Mouse (Mus musculus) adrenal gland, adult 18-20 months (tissue): ENCODE results near the gene Prr36. TPM values are rescaled to one million over a fixed set of nuclear protein-coding genes. Genes with fewer than 3 reads are reported as not detected.
"Not testable (repeated sequence)": the region's sequence is repeated elsewhere in the genome, so short reads cannot be mapped to it uniquely, and the experiment has no call there.

ENCODE experiments used
- DNase-seq, 2 experiments: peaks; one replicate each; pipeline ENCODE4 v3.0.0; 2021 to 2022; ENCODE audit warnings: low spot score in 2 of 2
- long read RNA-seq, 2 experiments: library from polyadenylated mRNA; stranded (forward); transcript quantifications; one replicate each; pipeline ENCODE4 v2.0.0; 2021
- total RNA-seq, 2 experiments: library from RNA; stranded (reverse); gene quantifications; 1 replicate in 1 of 2; 2 replicates in 1 of 2; pipeline ENCODE4 v1.2.3; 2021

Gene Prr36
- total RNA-seq, result 1 to 10 TPM; 3.5 to 6.1 TPM
- long read RNA-seq, experiment 1, partial matches to known transcripts, result 2 of 2 reads
- long read RNA-seq, experiment 1, other reads (novel, unspliced or antisense), result 0 of 2 reads
- long read RNA-seq, experiment 2, partial matches to known transcripts, result 3 of 3 reads
- long read RNA-seq, experiment 2, other reads (novel, unspliced or antisense), result 0 of 3 reads

DNA sequence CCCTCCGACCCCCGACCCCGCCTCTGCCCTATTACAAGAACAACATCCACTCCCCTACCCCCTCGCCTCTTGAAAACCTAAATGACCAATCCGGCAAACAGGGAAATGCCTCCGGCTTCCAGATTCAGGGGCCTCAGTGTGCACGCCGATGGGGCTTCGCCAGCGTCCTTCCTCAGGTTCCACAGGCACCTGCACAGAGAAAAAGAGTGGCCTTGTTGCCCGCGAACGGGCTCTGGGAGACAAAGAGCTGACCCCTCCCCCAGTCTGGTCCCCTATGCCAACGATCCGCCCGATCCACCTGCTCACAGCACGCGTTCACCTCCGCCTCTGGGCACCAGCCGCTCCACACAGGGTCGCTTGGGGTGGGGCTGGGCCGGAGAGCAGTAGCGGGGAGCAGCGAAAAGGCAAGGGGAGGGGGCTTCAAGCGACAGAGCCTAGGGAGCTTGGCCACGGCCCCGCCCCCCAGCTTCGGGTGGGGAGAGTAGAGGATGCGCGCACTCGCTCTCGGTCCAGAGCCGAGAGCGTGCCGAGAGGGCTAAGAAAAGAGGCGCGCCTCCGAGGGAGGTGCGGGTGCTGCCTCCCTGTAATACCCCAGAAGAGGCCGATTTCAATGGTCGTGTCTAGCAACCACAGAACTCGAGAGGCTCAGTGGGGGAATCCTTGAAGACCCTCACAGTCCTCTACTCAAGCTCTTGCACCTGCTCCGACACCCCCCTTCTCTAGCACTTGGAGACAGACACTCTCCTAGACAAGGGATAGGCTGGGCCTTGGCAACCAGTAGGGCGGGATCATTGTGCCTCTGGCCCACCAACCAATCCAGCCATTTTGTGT, at the start of gene Prr36:
Gene Prr36 (minus strand): TSS at position 669 of the 831 bp plus-strand sequence.
- DNase-seq, result no peak

DNA sequence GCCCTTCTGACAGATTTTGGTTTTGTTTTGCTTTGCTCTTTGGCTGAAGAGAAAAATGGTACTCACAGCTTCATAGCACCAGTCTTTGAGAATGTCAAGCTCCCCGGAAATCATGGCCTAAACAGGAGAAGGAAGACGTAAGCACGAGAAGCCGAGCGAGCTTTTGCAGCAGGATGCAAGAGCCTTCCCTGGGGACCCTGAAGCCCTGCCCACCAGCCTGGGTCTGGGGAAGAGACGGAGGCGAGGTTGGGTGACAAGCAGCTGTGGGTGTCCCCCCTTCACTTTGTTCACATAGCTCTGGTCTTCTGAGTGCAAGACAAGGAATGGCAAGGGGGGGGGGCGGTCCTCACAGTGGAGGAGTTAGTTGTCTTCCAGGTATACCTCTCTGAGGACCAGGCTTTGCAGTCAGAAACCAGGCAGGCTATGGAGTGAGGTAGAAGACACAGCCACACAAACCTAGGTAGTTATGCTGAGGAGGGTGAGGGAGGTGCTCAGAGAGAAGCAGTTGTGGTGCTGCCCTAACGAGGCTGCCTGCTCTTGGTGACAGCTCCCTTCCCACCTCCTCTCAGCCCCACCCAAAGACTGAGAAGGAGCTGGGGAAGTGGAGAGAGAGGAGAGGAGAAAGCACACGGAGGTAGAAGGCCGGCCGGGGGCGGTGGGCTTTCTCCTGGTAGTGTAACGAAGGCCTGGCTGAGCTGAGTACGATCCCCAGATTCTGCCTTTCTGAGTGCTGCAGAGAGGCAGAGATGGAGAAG, 48.1 kb upstream of the Prr36 start:
- DNase-seq, result no peak

GRCm38 (mm10) chr8:4263105-4263791, 46.0 kb upstream of the Prr36 start:
- no peak for DNase-seq

GRCm38 (mm10) chr8:4259805-4260170, 42.5 kb upstream of the Prr36 start:
- no peak for DNase-seq

- DNase-seq, result peak; percentile 98
Observed at GRCm38 (mm10) chr8:4259125-4259804, 42.0 kb upstream of the Prr36 start, which contains the start of gene Ctxn1. Ctxn1 (minus strand) TSS chr8:4259274.

DNA sequence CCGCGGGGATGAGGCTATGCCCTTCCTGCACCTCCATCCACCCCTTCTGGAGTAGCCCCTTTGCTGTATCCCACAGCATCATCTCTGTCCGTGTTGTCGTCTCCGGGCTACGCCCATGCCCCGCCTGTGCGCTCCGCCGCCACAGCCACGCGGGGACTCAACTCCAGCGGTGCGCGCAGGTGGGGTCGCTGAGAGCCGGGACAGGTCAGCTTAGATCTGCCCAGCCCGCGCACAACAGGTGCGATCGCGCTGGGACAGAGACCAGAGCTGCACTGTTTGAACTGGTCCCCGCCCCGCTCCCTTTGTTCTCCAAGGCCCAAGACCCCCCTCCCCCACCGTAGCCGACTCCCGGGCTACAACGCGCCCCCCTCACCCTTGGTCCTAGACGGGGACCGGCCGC, 41.4 kb upstream of the Prr36 start:
- DNase-seq, result no peak

DNA sequence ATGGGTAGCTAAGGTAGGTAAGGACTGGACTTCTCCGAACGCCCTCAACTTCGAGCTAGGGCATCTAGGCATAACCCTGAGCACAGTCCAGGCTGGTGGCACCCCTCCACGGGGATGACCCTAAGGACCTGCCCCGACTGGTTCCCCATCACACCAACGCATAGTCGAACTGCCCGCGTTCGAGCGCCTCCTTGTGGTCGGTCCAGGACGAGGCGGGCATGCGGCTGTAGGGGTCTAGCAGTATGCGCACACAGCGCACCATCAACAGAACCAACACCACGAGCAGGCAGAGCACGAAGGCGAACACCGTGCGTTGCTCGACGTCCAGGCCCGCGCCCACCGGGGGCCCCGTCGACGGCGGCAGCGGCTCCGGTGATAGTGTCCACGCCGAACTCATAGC, 41.0 kb upstream of the Prr36 start:
- peak; percentile 67 to 73 for DNase-seq

DNA sequence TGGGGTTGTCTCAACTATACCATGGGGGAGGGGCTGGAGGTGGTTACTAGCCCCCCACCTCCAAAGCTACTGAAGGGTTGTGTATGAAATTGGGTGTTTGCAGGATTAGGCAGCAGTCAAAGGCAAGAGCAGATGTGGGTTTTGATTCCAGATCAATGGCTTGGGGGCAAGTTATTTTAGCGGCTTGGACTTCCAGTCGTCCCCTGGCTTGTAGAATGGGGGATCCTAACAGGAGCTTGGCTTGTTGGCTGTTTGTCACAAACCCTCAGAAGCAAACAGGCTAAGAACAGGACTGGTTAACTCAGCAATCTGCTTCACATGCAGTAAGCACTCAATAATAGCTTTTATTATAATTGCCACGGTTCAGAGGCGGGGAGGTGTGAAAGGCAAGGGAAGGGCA, 40.1 kb upstream of the Prr36 start:
- DNase-seq, result no peak

DNA sequence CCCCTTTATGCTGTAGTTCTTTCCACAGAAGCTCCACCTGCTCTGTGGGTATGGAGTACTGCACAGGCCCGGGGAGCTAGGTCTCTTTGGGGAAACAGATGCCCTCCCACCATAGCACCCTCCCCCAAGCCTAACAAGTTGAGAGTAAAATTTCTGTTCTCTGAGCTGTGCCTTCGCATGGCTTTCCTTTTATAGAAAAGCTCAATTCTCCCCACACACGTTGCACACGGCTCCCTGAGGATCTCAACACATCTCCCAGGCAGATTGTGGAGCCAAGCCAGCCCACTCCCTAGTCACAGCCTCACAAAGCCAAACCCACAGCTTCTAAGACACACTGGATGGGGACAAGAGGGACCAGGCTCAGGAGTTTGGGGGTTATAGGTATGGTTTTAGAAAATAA, 39.7 kb upstream of the Prr36 start:
- no peak for DNase-seq

GRCm38 (mm10) chr8:4255471-4255870, 38.2 kb upstream of the Prr36 start:
- DNase-seq, result not testable (repeated sequence)

GRCm38 (mm10) chr8:4254001-4254400, 36.7 kb upstream of the Prr36 start:
- no peak for DNase-seq

DNA sequence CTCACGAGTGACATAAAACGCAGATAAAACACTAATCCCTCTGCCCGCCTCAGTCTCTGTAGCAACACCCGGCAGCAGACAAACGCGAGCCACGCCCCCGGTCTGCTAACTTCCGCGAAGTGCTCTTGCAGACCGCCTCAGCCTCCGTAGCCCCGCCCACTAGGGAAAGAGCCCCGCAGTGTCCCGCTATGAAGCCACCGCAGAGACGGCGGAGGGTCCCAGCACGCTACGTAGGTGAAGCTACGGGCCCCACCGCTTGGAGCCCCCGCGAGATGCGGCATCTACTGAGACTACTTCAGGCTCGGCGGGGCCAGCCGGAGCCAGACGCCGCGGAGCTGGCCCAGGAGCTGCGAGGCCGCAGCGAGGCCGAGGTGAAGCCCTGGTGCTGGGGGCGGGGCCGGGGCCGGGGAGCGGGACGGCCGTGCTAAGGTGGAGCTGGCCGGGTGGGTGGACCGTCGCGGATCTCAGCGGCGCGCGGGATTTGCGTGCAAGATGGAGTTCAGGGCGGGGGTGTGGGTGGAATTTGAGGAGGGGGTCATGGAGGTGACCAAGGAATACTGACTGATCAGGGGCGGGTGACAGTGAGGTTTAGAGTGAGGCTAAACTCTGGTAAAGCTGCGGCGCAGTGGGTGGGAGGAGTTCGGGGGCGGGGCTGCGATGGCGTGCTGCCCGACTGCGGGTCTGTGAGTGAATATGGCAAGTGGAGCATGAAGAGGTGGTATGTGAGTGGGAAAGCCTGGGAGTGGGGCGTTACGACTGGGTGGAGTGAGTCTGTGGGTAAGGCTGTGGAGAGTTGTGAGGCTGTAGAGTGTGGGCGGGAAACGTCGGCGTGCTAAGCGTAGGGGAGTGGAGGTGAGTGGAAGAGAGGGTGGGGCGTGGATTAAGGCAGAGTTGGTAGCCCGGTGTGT, 35.9 kb upstream of the Prr36 start, which contains the start of gene Snapc2:
Gene Snapc2 (plus strand): TSS at position 147 of the 908 bp plus-strand sequence.
- peak; percentile 96 for DNase-seq

- no peak for DNase-seq
Observed at GRCm38 (mm10) chr8:4252116-4252760, 35.0 kb upstream of the Prr36 start.

GRCm38 (mm10) chr8:4250306-4250970, 33.2 kb upstream of the Prr36 start:
- DNase-seq, result peak; percentile 86 to 87

- DNase-seq, result peak in 1 of 2 experiments; percentile 33
Observed at GRCm38 (mm10) chr8:4249213-4249612, 32.0 kb upstream of the Prr36 start.

- peak in 1 of 2 experiments; percentile 37 for DNase-seq
Observed at GRCm38 (mm10) chr8:4247951-4248540, 30.8 kb upstream of the Prr36 start, which contains the start of gene Tgfbr3l. Tgfbr3l (plus strand) TSS chr8:4248214.

DNA sequence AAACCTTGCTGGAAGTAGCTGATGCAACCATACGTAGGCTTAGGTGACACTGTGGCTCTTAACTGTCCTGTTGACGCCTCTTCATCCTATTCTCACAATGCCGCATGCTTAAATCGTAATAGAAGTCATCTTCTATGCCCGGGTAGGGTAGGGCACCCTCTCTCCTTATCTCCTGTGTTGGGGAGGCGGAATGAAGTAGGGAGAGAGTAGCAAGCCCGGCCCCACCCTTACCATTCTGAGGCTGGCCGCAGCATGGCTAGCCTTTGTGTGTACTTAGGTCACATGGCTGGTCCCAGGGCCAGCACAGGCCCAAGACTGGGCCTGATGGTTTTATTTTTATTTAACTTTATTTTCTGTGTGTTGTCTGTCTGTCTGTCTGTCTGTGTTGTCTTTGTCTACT, 30.0 kb upstream of the Prr36 start:
- DNase-seq, result no peak

DNA sequence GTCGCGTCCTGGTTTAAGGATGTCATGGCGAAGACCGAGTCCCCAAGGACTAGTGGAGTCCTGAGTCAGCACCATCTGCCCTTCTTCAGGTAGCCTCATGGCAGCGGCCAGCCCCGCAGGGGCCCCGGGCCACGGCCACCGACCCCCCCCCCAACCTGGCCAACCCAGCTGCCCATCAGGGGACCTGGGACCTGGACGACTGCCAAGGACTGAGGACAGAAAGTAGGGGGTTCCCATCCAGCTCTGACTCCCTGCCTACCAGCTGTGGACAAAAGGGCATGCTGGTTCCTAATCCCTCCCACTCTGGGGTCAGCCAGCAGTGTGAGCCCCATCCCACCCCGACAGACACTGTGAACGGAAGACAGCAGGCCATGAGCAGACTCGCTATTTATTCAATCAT, 28.5 kb upstream of the Prr36 start:
- no peak for DNase-seq
